Mouse (Mus musculus): ENCODE measurements around the gene Jmjd4. TPM values are rescaled to one million over a fixed set of nuclear protein-coding genes. Genes with fewer than 3 reads are reported as not detected.

Jmjd4 gene
- total and polyA plus RNA-seq, 3 experiments = 9.6 to 15.7 (median 10.2) TPM

- no peaks in the 10 kb centered on the region for H3K27me3 ChIP-seq (replicated peaks)
- no peak overlapping the region for H3K4me2 ChIP-seq (ENCODE audit: insufficient read depth, low read depth, poor library complexity, severe bottlenecking)
- TF ChIP-seq MAFK (IDR thresholded peaks at IDR 0.05; ENCODE audit: insufficient replicate concordance, low read length) (no peak), ELF1 (IDR thresholded peaks at IDR 0.05; ENCODE audit: low read depth, low read length) (no peak), ZMIZ1 (IDR thresholded peaks at IDR 0.05; ENCODE audit: low read depth, low read length) (no peak), E2F4 (IDR thresholded peaks at IDR 0.05; ENCODE audit: insufficient replicate concordance, low read depth, low read length) (no peak), IRF4 (IDR thresholded peaks at IDR 0.05; ENCODE audit: low read depth, low read length) (no peak), GABPA (IDR thresholded peaks at IDR 0.05; ENCODE audit: insufficient replicate concordance, low read depth, low read length) (no peak), CHD1 (IDR thresholded peaks at IDR 0.05; ENCODE audit: low read depth, low read length) (no peak), CTCF (conservative IDR thresholded peaks at IDR 0.05 in 1 of 2, IDR thresholded peaks at IDR 0.05 in 1 of 2; ENCODE audit: low read depth in 2 of 2, low read length in 2 of 2) (no peak), JUND (conservative IDR thresholded peaks at IDR 0.05; ENCODE audit: low read depth, low read length) (no peak), PAX5 (IDR thresholded peaks at IDR 0.05; ENCODE audit: low read length) (no peak), EP300 (IDR thresholded peaks at IDR 0.05; ENCODE audit: low read length) (no peak), USF1 (IDR thresholded peaks at IDR 0.05; ENCODE audit: low read depth, low read length) (no peak), MXI1 (IDR thresholded peaks at IDR 0.05; ENCODE audit: low read depth, low read length) (no peak), SIN3A (IDR thresholded peaks at IDR 0.05; ENCODE audit: low read length) (no peak), POLR2AphosphoS2 (IDR thresholded peaks at IDR 0.05; ENCODE audit: low read depth, low read length) (no peak), ZC3H11A (IDR thresholded peaks at IDR 0.05; ENCODE audit: low read depth, low read length) (no peak)
- H3K4me1 ChIP-seq (ENCODE audit: control insufficient read depth in 1 of 2, insufficient read depth in 2 of 2) = no peaks in the 10 kb centered on the region
- no peak overlapping the region for H3K27ac ChIP-seq (ENCODE audit: insufficient read depth, low read depth)
- H3K36me3 ChIP-seq (replicated peaks in 1 of 2; ENCODE audit: control insufficient read depth in 1 of 2, insufficient read depth in 1 of 2, low read length in 1 of 2) = peaks cover 58 to 87% of the 10 kb centered on the region in 2 experiments
- in situ Hi-C loops (cut with MboI; ENCODE audit: low pct_ligation_motif_present, low pct_unique_long_range_greater_than_20kb, low sequenced_read_pairs) = no loop called here
- dilution Hi-C loops (cut with MboI; ENCODE audit: extremely low pct_ligation_motif_present, extremely low pct_unique_long_range_greater_than_20kb, low sequenced_read_pairs) = no loop called here
- H3K9me3 ChIP-seq (replicated peaks; ENCODE audit: low read length) = no peaks in the 10 kb centered on the region
- DNase-seq (ENCODE audit: extremely low read depth) = no peak
- H3K4me3 ChIP-seq (replicated peaks in 1 of 3; ENCODE audit: low read depth in 2 of 3, low read length in 2 of 3, poor library complexity in 1 of 3) = no peak overlapping the region
- H3K79me2 ChIP-seq (replicated peaks; ENCODE audit: control insufficient read depth, extremely low read depth, insufficient read depth, poor library complexity, severe bottlenecking) = no peaks in the 10 kb centered on the region
- H3K9ac ChIP-seq (ENCODE audit: insufficient read depth, low read depth) = no peak overlapping the region
Measured at GRCm38 (mm10) chr11:59405761-59406160, 44.1 kb upstream of the Jmjd4 start.

GRCm38 (mm10) chr11:59410851-59411250 lies 39.0 kb upstream of the Jmjd4 start:
- Histone ChIP-seq H3K27me3 (replicated peaks) (no peaks in the 10 kb centered on the region), H3K9me3 (replicated peaks; ENCODE audit: low read length) (no peaks in the 10 kb centered on the region), H3K4me2 (ENCODE audit: insufficient read depth, low read depth, poor library complexity, severe bottlenecking) (no peak overlapping the region), H3K79me2 (replicated peaks; ENCODE audit: control insufficient read depth, extremely low read depth, insufficient read depth, poor library complexity, severe bottlenecking) (no peaks in the 10 kb centered on the region), H3K9ac (ENCODE audit: insufficient read depth, low read depth) (no peak overlapping the region), H3K4me3 (replicated peaks in 1 of 3; ENCODE audit: low read depth in 2 of 3, low read length in 2 of 3, poor library complexity in 1 of 3) (no peak overlapping the region), H3K4me1 (ENCODE audit: control insufficient read depth in 1 of 2, insufficient read depth in 2 of 2) (peaks cover 0 to 6% of the 10 kb centered on the region in 2 experiments; a peak in 2 of 4 replicates), H3K27ac (ENCODE audit: insufficient read depth, low read depth) (no peak overlapping the region), H3K36me3 (replicated peaks in 1 of 2; ENCODE audit: control insufficient read depth in 1 of 2, insufficient read depth in 1 of 2, low read length in 1 of 2) (peaks cover 70 to 96% of the 10 kb centered on the region in 2 experiments)
- in situ Hi-C loops (cut with MboI; ENCODE audit: low pct_ligation_motif_present, low pct_unique_long_range_greater_than_20kb, low sequenced_read_pairs) (no loop called here), dilution Hi-C loops (cut with MboI; ENCODE audit: extremely low pct_ligation_motif_present, extremely low pct_unique_long_range_greater_than_20kb, low sequenced_read_pairs) (no loop called here)
- DNase-seq (ENCODE audit: extremely low read depth) = no peak
- TF ChIP-seq ZMIZ1 (IDR thresholded peaks at IDR 0.05; ENCODE audit: low read depth, low read length) = no peak
- no peak for TF ChIP-seq RCOR1 (conservative IDR thresholded peaks at IDR 0.05; ENCODE audit: low read depth, low read length)
- TF ChIP-seq UBTF (IDR thresholded peaks at IDR 0.05; ENCODE audit: low read depth, low read length) = no peak
- no peak for TF ChIP-seq MEF2A (IDR thresholded peaks at IDR 0.05; ENCODE audit: borderline replicate concordance, low read depth, low read length)
- TF ChIP-seq MAX (IDR thresholded peaks at IDR 0.05; ENCODE audit: low read length) = no peak
- TF ChIP-seq SIN3A (IDR thresholded peaks at IDR 0.05; ENCODE audit: low read length) = no peak

Measured in CH12.LX (cell line).